Mouse (Mus musculus): Measurements from ENCODE around the gene Zfp605. TPM values are rescaled to one million over a fixed set of nuclear protein-coding genes. Genes with fewer than 3 reads are reported as not detected.

Gene Zfp605
- polyA plus RNA-seq, 1 experiment from 2014 or later = 15.2 TPM

DNA sequence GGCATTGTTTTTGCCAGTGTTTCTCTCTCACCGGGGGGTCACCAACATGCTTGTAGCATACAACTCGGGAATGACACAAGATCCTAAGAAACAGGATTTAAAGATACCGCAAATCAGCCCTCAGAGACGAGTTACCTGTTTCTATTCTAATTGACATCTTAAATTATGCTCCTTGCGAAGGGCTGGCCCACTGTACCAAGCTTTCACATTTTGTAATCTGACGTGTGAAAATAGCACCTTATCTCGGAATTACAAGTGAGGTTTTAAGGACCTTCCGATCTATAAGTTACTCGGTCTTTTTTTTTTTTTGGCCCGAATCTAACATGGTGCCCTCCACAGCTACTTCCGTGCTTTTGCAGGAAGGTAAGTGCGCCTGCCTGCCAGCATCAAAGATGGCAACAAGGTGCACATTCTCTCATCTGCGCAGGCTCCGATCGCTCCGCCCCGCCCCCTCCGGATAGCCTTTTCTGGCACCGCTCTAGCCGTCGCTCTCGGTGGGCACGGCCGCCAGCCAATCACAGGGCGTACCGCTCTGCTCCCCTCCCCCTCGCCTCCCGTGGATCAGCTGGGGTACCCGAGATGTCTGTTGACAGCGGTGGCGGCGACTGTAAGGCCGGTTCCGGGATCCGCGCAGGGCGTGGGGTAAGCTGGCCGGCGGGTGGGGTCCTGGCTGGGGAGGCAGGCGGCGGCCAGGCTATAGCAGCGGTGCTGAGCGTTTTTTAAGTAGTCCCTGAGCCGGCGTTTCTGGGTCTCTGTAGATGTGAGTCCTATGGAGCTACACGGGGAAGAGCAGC is 25.6 kb downstream of the Zfp605 start, which contains the start of gene Chfr:
Chfr (plus strand) TSS at position 550 of the 794 bp plus-strand sequence.
- H3K36me3 ChIP-seq = peaks cover 26% of the 10 kb centered on the region
- H3K27me3 ChIP-seq = no peaks in the 10 kb centered on the region
- ATAC-seq (ENCODE audit: low FRiP score) = peak; percentile 100
- peak within 1 kb of the TSS; percentile 88 for H3K4me3 ChIP-seq
- 4% methylated on average over 45 of the region's 46 CpGs for WGBS
- H3K9me3 ChIP-seq = peaks cover under 1% of the 10 kb centered on the region; the same call in 1 of the 2 replicates
- peak within 1 kb of the TSS; percentile 87 for H3K27ac ChIP-seq
- H3K4me1 ChIP-seq (replicated peaks) = peaks cover 13% of the 10 kb centered on the region; the same call in 1 of the 2 replicates
- H3K4me2 ChIP-seq = peak within 1 kb of the TSS; percentile 70
- peak within 1 kb of the TSS; percentile 86 for H3K9ac ChIP-seq

DNA sequence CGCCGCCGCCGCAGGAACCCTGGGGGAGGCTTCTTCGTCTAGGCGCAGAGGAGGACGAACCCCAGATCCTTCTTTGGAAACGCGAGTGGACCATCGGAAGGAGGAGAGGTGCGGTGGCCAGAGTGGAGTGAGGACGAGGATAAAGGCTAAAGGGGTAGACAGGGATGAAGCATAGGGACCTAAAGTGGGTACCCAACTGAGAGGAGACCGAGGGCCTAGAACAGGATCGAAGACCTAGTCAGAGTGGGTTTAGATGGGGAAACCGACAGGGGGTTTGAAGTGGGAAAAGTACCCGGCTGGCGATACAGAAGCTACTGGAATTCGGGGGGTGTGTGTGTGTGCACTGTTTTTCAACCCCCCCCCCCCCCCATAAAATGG is 26.2 kb downstream of the Zfp605 start:
- 7% methylated on average over 18 of the region's 18 CpGs for WGBS
- Histone ChIP-seq H3K4me3 (peak overlapping the region; percentile 88), H3K4me1 (replicated peaks) (peaks cover 13% of the 10 kb centered on the region; the same call in 1 of the 2 replicates), H3K27me3 (no peaks in the 10 kb centered on the region), H3K36me3 (peaks cover 25% of the 10 kb centered on the region), H3K27ac (peak overlapping the region; percentile 87), H3K9me3 (no peaks in the 10 kb centered on the region), H3K4me2 (peak overlapping the region; percentile 70), H3K9ac (peak overlapping the region; percentile 86)
- ATAC-seq (ENCODE audit: low FRiP score) = peak; percentile 72

DNA sequence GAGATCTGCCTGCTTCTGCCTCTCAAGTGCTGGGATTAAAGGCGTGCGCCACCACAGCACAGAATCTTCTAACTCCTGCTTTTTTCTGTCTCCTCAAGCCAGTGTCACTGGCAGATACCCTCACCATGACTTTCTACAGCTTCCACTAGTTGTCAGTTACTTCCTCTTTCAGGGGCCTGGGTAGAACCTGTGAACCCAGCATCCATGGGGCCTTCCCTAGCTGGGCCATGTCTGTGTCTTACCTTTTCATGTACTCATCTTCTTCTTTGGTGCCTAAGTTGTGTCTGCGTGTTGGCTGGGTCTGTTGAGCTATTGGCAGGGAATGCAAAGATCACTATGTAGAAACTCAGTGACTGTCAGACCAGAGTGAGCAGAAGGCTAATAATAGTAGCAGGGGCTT is 27.9 kb downstream of the Zfp605 start:
- Histone ChIP-seq H3K27ac (no peak overlapping the region), H3K36me3 (peaks cover 36% of the 10 kb centered on the region), H3K9me3 (no peaks in the 10 kb centered on the region), H3K4me3 (no peak overlapping the region), H3K4me2 (no peak overlapping the region), H3K27me3 (no peaks in the 10 kb centered on the region), H3K4me1 (replicated peaks) (peaks cover 13% of the 10 kb centered on the region; the same call in 1 of the 2 replicates), H3K9ac (no peak overlapping the region)
- no peak for ATAC-seq (ENCODE audit: low FRiP score)
- 100% methylated on average over 3 of the region's 3 CpGs for WGBS

DNA sequence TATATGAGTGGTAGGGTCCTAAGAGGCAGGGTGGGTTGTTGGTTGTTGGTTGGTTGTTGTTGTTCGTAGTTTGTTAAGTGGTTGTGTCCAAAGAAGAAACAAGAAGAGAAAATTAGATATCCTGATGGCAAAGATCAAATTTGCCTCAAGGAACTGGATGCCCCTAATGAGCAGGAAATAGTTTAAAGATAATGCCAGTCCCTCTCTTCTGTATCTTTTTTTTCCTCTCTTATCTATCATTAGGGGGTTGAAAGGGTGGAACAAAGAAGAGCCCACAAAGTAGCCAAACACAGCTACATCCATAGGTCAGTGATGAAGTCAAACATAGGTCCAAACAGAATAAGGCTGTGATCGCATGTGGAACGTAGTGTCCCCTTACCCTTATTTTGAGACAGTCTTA is 29.4 kb downstream of the Zfp605 start:
- H3K4me2 ChIP-seq = no peak overlapping the region
- WGBS = 96% methylated on average over 3 of the region's 3 CpGs
- H3K27me3 ChIP-seq = no peaks in the 10 kb centered on the region
- no peak overlapping the region for H3K4me3 ChIP-seq
- no peak overlapping the region for H3K9ac ChIP-seq
- no peak overlapping the region for H3K27ac ChIP-seq
- peaks cover 48% of the 10 kb centered on the region for H3K36me3 ChIP-seq
- no peak for ATAC-seq (ENCODE audit: low FRiP score)
- no peaks in the 10 kb centered on the region for H3K9me3 ChIP-seq
- H3K4me1 ChIP-seq (replicated peaks) = peaks cover 13% of the 10 kb centered on the region; the same call in 1 of the 2 replicates

DNA sequence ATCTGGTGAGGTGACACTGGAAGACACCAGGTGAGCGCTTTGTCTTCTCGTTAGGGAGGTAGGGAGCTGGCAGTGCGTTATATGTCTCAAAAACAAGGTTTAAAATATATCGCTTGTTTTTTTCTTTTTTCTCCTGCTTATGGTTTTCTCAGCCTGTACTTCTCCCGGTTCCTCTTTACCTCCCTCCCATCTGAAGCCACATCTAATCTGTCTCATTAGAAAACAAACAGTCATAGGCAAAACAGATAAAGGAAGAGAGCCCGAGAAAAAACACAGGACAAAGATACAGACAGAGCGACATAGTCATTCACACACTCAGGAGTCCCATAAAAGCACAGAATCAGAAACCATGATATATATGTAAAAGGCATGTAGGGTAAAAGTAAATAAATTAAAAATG is 30.5 kb downstream of the Zfp605 start:
- ATAC-seq (ENCODE audit: low FRiP score) = no peak
- H3K4me1 ChIP-seq (replicated peaks) = peaks cover 11% of the 10 kb centered on the region; the same call in 1 of the 2 replicates
- no peak overlapping the region for H3K4me3 ChIP-seq
- H3K9me3 ChIP-seq = no peaks in the 10 kb centered on the region
- 96% methylated on average over 7 of the region's 7 CpGs for WGBS
- H3K36me3 ChIP-seq = peaks cover 59% of the 10 kb centered on the region
- H3K27me3 ChIP-seq = no peaks in the 10 kb centered on the region
- H3K27ac ChIP-seq = no peak overlapping the region
- H3K4me2 ChIP-seq = no peak overlapping the region
- no peak overlapping the region for H3K9ac ChIP-seq

- ATAC-seq (ENCODE audit: low FRiP score) = no peak
- H3K4me1 ChIP-seq (replicated peaks) = no peaks in the 10 kb centered on the region
- H3K9ac ChIP-seq = no peak overlapping the region
- H3K9me3 ChIP-seq = no peaks in the 10 kb centered on the region
- 99% methylated on average over 2 of the region's 2 CpGs for WGBS
- no peak overlapping the region for H3K27ac ChIP-seq
- H3K36me3 ChIP-seq = peaks cover 76% of the 10 kb centered on the region
- no peak overlapping the region for H3K4me2 ChIP-seq
- no peaks in the 10 kb centered on the region for H3K27me3 ChIP-seq
- no peak overlapping the region for H3K4me3 ChIP-seq
Measured at GRCm38 (mm10) chr5:110142309-110142708, 32.4 kb downstream of the Zfp605 start.

DNA sequence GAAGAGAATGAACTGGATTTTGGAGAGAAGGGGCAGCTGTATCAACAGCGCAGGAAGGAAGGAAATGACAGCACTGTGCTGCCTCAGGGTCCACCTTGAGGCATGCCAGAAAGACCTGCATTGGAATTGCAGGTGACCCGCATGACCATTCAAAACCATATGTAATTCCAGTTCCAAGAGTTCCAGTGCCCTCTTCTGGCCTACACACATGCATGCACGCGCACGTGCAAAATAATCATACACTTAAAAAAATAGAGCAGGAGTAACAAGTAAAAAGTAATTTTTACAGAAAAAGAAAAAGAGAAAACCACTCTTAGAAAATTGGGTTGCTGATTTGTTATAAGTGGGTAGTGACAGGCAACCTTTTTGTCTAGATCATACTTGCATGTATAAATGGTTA is 33.1 kb downstream of the Zfp605 start:
- Histone ChIP-seq H3K4me1 (replicated peaks) (no peaks in the 10 kb centered on the region), H3K36me3 (peaks cover 83% of the 10 kb centered on the region)
- 96% methylated on average over 5 of the region's 5 CpGs for WGBS

GRCm38 (mm10) chr5:110169374-110169773 is 59.5 kb downstream of the Zfp605 start:
- H3K36me3 ChIP-seq = peaks cover 80% of the 10 kb centered on the region
- H3K4me3 ChIP-seq = no peak overlapping the region
- no peaks in the 10 kb centered on the region for H3K9me3 ChIP-seq
- WGBS = 98% methylated on average over 4 of the region's 4 CpGs
- H3K4me1 ChIP-seq (replicated peaks) = no peaks in the 10 kb centered on the region
- no peak for ATAC-seq (ENCODE audit: low FRiP score)
- no peak overlapping the region for H3K27ac ChIP-seq
- H3K4me2 ChIP-seq = no peak overlapping the region
- H3K27me3 ChIP-seq = no peaks in the 10 kb centered on the region
- H3K9ac ChIP-seq = no peak overlapping the region

More for the DNA sequence above, 33.1 kb downstream of the Zfp605 start:
- no peak overlapping the region for H3K4me2 ChIP-seq
- no peak for ATAC-seq (ENCODE audit: low FRiP score)
- no peak overlapping the region for H3K9ac ChIP-seq
- no peaks in the 10 kb centered on the region for H3K9me3 ChIP-seq
- no peaks in the 10 kb centered on the region for H3K27me3 ChIP-seq
- H3K4me3 ChIP-seq = no peak overlapping the region
- H3K27ac ChIP-seq = no peak overlapping the region

DNA sequence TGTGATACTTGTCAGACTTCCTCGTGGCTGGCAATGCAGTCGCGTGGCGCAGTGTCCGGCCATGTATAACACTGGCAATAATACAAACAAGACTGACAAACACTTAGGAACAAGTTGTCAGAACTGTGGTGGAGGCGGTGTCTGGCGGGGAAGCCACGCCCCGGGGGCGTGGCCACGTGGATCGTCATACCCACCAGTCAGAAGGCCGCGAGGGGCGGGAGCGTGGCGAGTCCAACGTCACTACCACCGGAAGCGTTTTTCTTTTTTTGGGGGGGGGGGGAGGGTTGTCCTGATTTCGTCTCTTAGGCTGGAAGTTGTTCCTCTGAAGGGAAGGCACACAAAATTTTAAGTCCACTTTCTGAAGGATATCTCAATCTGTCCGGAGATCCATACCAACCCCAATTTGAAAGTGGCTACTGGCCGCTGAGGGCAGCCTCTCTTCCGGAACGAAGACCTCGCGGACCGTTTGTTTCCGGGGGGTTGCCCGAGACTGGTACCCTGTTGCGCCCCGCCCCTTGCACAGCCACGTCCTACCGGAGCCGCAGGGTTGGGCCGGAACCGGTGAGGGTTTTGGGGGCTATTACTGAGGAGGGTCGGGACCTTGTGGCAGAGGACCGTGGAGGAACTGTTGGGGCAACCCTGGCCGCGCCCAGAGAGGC is 66.6 kb downstream of the Zfp605 start, which contains the start of gene Golga3:
Golga3 (plus strand) TSS at position 340 of the 659 bp plus-strand sequence.
- Histone ChIP-seq H3K4me3 (peak within 1 kb of the TSS; percentile 67), H3K9me3 (no peaks in the 10 kb centered on the region), H3K4me2 (peak within 1 kb of the TSS; percentile 83), H3K36me3 (peaks cover 15% of the 10 kb centered on the region), H3K27me3 (no peaks in the 10 kb centered on the region), H3K4me1 (replicated peaks) (peaks cover 22% of the 10 kb centered on the region), H3K27ac (peak within 1 kb of the TSS; percentile 80), H3K9ac (peak within 1 kb of the TSS; percentile 82)
- WGBS = under 1% methylated on average over 41 of the region's 41 CpGs
- ATAC-seq (ENCODE audit: low FRiP score) = peak; percentile 99

GRCm38 (mm10) chr5:110177021-110177420 is 67.1 kb downstream of the Zfp605 start:
- no peak; the same call in 1 of the 2 replicates for ATAC-seq (ENCODE audit: low FRiP score)
- Histone ChIP-seq H3K27ac (peak overlapping the region; percentile 80), H3K36me3 (peaks cover 16% of the 10 kb centered on the region), H3K9ac (peak overlapping the region; percentile 82), H3K4me3 (peak overlapping the region; percentile 67), H3K27me3 (no peaks in the 10 kb centered on the region), H3K4me2 (peak overlapping the region; percentile 83), H3K9me3 (no peaks in the 10 kb centered on the region), H3K4me1 (replicated peaks) (peaks cover 22% of the 10 kb centered on the region)
- 6% methylated on average over 19 of the region's 19 CpGs for WGBS

DNA sequence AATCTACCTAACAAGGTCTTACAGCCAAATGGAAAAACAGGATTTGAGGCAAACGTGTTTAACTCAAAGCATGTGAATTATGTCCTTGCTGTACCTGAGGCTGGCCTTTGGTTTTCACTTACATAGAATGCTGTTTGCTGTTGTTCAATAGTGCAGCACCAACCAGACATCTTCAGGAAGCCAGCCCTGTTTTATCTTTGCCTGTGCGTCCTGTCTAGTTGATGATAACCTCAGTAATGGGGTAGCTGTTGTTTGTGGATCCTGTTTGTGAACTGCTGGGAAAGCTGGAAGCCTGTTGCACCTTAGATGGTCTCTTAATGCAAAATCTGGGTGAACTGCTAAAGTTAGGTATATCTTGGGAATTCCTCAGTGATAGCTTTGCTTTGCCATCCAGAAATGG is 68.7 kb downstream of the Zfp605 start:
- Histone ChIP-seq H3K27ac (no peak overlapping the region), H3K4me1 (replicated peaks) (peaks cover 22% of the 10 kb centered on the region), H3K9me3 (no peaks in the 10 kb centered on the region), H3K36me3 (peaks cover 21% of the 10 kb centered on the region), H3K4me3 (no peak overlapping the region), H3K4me2 (no peak overlapping the region), H3K27me3 (no peaks in the 10 kb centered on the region), H3K9ac (no peak overlapping the region)
- 88% methylated on average over 2 of the region's 2 CpGs for WGBS
- no peak for ATAC-seq (ENCODE audit: low FRiP score)
